Mouse (Mus musculus) brain, embryonic 14.5 days (tissue): ENCODE measurements around the gene Sox5. TPM values are rescaled to one million over a fixed set of nuclear protein-coding genes. Genes with fewer than 3 reads are reported as not detected.

Source experiments
- DNase-seq: peaks from one replicate; pipeline ENCODE4 v3.0.0-alpha.2; 2011; ENCODE audit warnings: low read depth
- CTCF ChIP-seq: fragments of 200-500 bp; IDR thresholded peaks from 2 replicates; pipeline ENCODE4 v1.5.1; 2012; ENCODE audit warnings: inconsistent platforms, mild to moderate bottlenecking, moderate library complexity, borderline replicate concordance; ENCODE audit not compliant: insufficient read depth, insufficient read length; ENCODE audit errors: extremely low read depth
- POLR2A ChIP-seq: fragments of 200-500 bp; IDR thresholded peaks from 2 replicates; pipeline ENCODE4 v1.6.1; 2012; ENCODE audit warnings: mild to moderate bottlenecking, inconsistent platforms, borderline replicate concordance; ENCODE audit not compliant: poor library complexity, insufficient read depth, insufficient read length, severe bottlenecking; ENCODE audit errors: extremely low read depth
- polyA plus RNA-seq: library from polyadenylated mRNA; depleted of rRNA; stranded (reverse); fragments of >200 nt; gene quantifications from 2 replicates; pipeline ENCODE4 v1.2.3, GENCODE M21; 2012

The Sox5 gene
- polyA plus RNA-seq, 1 experiment = 30.3 TPM

GRCm38 (mm10) chr6:144638547-144638946 lies 143.2 kb downstream of the Sox5 start:
- no peak for TF ChIP-seq POLR2A
- TF ChIP-seq CTCF = no peak

GRCm38 (mm10) chr6:144627539-144628115 lies 154.2 kb downstream of the Sox5 start:
- DNase-seq = peak; percentile 60
- TF ChIP-seq POLR2A (no peak), CTCF (no peak)

More at GRCm38 (mm10) chr6:144638547-144638946, 143.2 kb downstream of the Sox5 start:
- DNase-seq = no peak

- TF ChIP-seq POLR2A (no peak), CTCF (no peak)
- no peak for DNase-seq
Observed at GRCm38 (mm10) chr6:144621089-144621769, 160.5 kb downstream of the Sox5 start.

GRCm38 (mm10) chr6:144611383-144611791 lies 170.4 kb downstream of the Sox5 start:
- TF ChIP-seq POLR2A = no peak
- no peak for TF ChIP-seq CTCF
- peak; percentile 90 for DNase-seq

GRCm38 (mm10) chr6:144610878-144611277 lies 170.9 kb downstream of the Sox5 start:
- TF ChIP-seq POLR2A = no peak
- no peak for TF ChIP-seq CTCF
- DNase-seq = no peak

- TF ChIP-seq CTCF = no peak
- no peak for TF ChIP-seq POLR2A
- DNase-seq = no peak
Observed at GRCm38 (mm10) chr6:144602883-144603282, 178.9 kb downstream of the Sox5 start.

GRCm38 (mm10) chr6:144600351-144600750 lies 181.4 kb downstream of the Sox5 start:
- TF ChIP-seq POLR2A = no peak
- no peak for TF ChIP-seq CTCF

GRCm38 (mm10) chr6:144598324-144598973 lies 183.3 kb downstream of the Sox5 start:
- DNase-seq = peak; percentile 76
- TF ChIP-seq POLR2A (no peak), CTCF (no peak)

More at GRCm38 (mm10) chr6:144600351-144600750, 181.4 kb downstream of the Sox5 start:
- no peak for DNase-seq

GRCm38 (mm10) chr6:144596536-144597210 lies 185.1 kb downstream of the Sox5 start:
- DNase-seq = peak; percentile 40
- TF ChIP-seq POLR2A (no peak), CTCF (no peak)

GRCm38 (mm10) chr6:144584854-144585253 lies 196.9 kb downstream of the Sox5 start:
- no peak for DNase-seq
- no peak for TF ChIP-seq CTCF
- no peak for TF ChIP-seq POLR2A

GRCm38 (mm10) chr6:144584074-144584840 lies 197.5 kb downstream of the Sox5 start:
- no peak for DNase-seq
- TF ChIP-seq POLR2A (no peak), CTCF (no peak)

- DNase-seq = peak; percentile 65
- no peak for TF ChIP-seq CTCF
- no peak for TF ChIP-seq POLR2A
Observed at GRCm38 (mm10) chr6:144579301-144579700, 202.5 kb downstream of the Sox5 start.
